Mouse (Mus musculus) embryo, embryonic 9.5 days (tissue): ENCODE measurements at regions not wholly inside any gene's neighbourhood (a gene's known extent, or its start where the extent isn't known, plus 50 kb on each side); places are given as distances from the start of the nearest gene placed in this dataset.
"Not testable (repeated sequence)": the region's sequence is repeated elsewhere in the genome, so short reads cannot be mapped to it uniquely, and the experiment has no call there.

Source experiments
- DNase-seq: peaks from one replicate; pipeline ENCODE4 v3.0.0-alpha.2; 2017; ENCODE audit errors: extremely low spot score

DNA sequence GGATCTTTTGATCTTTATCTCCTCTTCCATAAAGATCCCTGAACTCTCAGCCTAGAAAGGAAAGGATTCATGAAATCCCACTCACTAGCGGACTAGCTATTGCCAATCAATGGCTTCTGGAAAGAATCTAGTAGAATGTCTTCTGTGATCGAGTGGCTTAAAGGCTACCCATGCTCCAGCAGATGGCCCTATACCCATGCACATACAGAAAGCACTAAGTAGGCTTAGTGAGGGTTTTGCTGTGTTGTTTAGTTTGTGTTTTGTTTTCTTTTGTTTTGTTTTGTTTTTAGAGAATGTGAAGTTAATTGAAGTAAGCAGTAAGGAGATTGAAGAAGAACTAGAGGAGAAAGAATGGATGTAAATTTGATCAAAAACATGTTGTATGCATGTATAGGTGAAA is 187.5 kb downstream of the Kctd12 start:
- no peak for DNase-seq

DNA sequence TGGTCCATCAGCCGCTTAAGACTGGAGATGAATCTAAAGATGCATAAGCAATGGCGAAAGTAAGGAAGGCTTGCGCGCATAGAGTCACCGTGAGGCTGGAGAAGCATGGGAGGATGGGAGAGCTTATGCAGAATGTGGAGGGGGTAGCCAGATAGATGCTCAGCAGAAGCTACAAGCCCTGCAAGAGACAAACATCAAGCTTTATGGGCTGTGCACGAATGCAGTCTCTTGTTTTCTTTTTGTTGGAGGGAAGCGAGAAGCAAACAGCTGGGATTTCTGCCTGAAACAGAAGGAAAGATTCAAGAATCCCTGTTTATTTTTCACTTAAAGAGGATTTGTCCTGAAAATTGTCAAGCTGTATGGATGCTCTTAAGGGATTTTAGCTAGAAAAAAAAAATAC is 188.7 kb downstream of the Kctd12 start:
- DNase-seq = no peak

DNA sequence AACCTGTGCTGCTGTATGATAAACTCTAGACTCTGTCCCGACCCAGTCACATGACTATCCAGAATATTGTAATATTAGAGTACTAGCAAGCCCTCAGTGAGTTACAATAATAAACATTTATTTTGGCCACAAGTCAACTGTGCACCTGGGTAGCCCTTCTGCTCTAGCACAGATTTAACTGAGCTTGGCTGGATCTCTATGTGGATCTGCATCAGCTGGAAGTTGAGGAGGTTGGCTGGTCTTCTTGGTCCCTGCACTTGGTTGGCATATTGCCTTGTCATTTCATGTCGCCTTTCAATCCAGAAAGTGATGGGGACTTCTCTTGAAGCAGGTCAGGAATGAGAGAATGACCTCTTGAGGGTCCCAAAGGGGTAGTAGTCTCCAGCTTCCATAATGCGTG is 191.5 kb downstream of the Kctd12 start:
- DNase-seq = no peak

DNA sequence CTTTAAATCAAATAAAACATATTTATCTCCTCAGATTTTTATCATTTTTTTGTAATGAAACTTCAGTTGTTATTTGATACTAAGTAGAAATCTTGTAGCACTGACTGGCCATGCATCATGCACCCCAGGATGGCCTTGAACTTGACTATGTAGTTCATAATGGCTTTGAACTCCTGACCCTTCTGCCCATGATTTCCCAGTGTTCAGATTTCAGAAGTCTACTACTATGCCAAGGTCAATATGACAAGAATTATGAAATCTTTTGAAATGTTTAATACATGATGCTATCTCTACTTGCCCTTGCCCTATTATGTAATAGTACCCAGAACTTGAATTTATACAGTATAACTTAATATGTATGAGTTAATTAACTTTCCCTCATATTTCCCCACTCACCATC is 200.2 kb downstream of the Kctd12 start:
- no peak for DNase-seq

DNA sequence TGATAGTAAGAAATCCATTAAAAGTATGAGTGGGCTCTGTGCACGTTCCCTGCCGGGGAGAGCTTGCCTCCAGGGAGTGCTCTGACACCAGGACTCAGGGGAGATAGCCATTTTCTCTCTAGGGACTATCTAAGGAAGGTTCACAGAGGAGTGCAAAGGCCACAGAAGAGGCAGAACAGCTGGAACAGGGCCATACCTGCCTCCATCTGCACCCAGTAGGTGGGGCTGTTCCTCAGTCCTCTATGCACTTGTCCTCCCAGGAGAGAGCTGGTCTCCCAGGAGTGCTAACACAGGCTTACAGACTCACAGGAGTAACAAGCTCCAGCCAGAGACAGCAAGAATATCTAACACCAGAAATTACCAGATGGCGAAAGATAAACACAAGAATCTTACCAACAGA is 212.7 kb downstream of the Kctd12 start:
- peak; percentile 3 for DNase-seq

DNA sequence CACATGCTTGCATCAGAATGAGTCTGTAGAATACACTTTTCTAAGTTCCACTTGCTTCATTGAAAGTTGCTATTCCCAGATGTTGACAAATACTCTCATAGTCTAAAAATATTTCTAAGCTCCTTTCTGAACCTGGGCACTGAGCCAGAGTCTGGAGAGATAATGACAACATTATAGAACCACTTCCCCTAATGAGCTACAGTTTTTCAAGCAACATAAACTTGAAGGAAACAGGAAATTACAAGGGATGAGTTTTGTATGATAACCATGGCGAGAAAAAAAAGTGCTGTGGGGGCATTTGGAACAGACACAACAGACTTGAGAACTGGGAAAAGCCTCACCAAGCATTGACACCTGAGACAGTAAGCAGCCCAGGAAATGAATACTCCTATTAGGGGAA is 233.8 kb downstream of the Kctd12 start:
- no peak for DNase-seq

DNA sequence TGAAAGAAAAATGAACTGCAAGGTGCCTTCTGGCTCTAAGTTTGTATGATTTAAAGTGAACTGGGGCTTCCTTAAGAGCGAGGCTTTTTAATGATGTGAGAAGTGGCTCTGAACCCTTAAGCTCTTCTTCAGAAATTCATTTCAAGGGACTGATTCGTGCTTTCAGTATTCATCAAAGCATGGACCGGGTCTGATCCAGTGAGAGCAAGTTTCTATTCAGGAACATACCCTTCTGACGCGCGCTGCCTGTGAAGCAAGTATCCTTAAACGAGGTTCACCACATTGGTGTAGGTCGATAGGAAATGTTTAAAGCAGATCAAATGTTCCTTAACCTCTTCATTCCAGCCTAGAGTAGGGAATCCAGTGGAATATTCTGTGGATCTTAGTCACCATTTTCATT is 240.1 kb downstream of the Kctd12 start:
- DNase-seq = no peak

DNA sequence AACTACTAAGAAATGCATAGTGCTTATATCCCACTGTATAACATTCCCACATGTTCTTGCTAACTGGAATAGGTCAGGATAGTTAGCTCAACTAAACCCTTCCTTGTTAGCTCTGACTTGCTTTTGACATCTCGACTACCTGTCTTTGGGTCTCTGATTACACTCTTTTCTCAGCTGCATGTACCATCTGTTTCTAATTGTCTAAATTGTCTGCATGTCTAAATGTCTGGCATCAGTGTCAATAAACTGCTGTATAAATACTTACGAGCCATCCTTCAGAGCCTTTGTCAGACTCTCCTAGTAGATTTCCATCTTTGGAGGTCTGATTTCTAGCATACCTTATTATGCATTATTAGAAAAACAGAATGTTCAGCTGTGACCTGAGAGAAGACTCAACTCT is 245.8 kb downstream of the Kctd12 start:
- peak; percentile 17 for DNase-seq

DNA sequence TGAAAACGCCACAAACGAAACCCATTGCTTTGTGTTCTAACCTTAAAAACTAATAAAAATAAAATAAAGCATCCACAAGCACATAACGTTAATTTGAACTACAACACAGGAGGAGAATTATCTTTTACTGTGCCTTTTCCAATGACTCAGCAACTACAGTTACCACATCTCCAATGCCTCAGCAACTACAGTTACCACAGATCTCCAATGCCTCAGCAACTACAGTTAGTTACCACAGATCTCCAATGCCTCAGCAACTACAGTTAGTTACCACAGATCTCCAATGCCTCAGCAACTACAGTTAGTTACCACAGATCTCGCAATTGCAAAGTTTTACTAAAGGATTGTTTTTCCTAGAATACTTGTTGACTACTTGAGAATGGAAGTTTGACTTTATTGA is 248.7 kb downstream of the Kctd12 start:
- DNase-seq = not testable (repeated sequence)

DNA sequence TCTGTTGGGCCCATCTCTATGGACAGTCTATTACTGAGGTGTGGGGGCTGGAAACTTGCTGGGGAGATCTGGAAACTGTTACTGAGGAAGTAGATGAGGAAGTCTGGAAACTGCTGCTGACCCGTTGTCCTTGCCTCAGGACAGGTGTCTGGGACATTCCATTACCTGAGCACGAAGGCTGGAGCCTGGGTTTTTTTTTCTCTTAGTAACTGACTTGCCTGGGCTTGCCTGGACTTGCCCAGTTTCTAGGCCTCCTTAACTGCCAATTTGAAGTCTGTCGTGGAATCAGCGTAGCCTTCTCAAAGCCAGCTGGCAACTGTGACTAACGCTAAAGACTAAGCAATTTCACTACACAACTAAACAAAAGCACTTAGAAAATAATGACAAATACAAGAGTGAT is 250.7 kb downstream of the Kctd12 start:
- no peak for DNase-seq

DNA sequence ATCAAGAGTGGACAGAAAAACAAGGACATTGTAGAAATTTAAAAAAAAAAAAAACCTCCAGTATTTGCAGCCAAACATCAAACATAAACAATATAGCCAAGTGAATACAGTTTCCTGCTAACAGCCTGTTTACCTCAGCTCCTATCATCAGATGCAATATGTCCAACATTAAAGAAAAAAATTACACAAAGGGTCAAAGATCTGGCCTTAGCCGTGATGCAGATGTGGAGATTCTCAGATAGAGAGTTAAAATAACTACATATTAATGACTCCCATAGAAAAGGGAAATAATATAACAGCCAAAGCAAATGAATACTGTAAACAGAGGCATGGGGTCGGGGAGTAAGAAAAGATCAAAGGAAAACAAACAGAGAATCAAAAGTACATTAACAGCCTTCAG is 259.8 kb downstream of the Kctd12 start:
- no peak for DNase-seq

DNA sequence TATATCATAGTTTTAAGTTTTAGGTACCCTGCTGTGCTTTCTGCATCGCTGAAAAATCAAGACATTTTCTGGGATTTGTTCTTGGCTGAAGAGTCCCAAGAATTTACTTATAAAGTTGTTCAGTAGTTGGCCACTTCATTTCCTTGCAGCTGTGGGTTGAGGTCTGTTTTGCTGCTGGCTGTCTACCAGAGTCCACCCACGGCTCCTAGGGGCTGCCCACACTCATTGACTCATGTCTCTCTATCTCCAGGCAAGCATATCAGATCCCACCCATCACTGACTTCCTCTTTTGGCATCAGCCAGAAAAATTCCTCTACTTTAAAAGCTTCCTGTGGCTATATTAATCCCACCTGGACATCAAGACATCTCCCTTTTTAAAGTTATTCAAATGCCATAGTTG is 263.9 kb downstream of the Kctd12 start:
- DNase-seq = no peak

DNA sequence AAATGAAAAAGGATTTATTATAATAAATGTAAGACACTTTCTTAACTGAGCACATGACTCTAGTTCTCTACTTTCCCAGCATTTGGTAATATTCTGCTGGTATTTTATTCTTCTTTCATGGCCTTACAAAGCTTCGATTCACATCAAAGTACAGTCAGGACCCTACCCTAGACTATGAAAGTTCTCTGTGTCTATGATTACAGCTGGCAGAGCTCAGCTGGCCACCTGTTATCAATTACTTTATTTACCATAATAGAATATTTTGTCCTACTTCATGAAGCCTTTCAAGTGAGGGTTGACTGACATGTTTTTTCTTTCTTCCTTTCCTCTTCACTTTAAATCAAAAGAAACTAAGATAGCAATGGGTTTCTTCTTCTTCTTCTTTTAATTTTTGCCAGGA is 269.8 kb downstream of the Kctd12 start:
- DNase-seq = no peak

DNA sequence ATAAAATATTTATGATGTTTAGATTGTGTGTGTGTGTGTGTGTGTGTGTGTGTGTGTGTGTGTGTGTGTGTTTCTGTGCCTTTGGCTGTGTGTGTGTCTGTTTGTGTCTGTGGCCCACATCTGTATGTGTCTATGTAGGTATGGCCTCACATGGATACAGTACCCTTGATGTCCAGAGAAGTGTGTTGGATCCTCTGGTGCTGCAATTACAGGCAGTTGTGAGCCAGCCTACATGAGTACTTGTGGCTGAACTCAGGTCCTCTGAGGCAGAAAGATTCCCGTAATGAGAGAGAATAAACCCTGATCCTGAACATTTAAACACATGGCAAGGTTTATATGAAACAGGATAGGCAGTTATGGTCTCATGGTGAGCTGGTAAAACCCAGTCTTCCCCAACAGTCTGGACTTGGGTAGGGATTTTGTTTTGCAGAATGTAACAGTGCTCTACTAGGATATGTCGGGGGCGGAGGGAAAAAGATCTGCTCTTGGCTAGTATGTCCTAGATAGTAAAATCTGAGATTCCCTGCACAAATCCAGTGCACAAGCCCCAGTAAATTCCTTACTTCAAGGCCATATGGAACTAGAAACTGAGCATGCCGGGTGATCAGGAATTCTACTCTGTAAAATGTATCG is 275.6 kb downstream of the Kctd12 start:
- no peak for DNase-seq

DNA sequence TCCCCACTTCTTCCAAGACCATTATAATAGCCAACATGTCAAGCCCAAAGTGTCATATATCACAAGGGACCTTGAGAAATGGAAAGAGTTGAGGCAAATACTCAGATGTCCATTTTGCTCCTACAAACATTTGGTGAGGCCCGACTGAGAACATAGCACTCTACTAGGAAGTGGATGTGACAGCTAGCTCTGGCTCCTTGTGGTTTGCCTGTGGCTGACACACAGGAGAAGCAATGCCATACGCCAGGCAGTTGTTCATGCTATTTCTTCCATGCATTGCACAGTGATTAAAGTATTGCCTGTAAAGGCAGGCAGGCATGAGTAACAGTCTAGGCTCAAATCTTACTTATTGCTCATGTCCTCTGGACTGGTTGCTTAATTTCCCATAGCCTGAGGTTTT is 281.3 kb downstream of the Kctd12 start:
- DNase-seq = no peak

DNA sequence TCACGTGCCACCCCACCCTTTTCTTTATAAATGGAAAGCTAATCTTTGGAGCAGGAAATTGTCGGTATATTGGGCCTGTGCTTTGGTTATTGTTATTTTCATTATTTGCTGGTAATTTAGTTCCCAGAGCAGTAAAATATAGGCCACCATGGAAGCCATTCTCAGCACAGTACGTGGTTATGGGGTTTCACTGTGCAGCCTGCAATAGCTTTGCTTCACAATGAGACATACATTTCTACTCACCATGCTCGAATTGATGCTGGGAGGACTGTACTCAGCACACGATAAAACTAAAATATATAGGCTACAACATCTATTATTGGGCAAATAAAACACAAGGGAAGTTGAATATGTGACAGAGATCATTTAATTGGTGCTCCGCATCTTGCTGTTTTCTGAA is 282.0 kb downstream of the Kctd12 start:
- DNase-seq = no peak

DNA sequence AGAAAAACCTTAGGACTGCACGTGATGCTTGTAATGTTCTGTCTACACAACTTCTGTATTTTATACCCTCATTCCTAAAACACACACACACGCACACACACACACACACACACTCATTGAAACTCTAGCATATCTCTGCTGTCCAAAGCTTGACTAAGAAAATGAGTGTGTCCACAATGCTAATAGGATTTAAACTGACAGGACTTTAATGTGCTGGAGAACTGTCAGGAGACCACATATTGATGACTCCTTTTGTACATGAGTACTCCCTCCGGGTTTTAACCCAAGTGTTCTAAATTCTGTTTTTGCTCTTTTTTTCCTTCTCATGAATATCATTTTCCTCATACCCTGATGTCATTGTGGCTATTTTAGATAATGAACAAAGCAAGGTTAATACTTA is 283.4 kb downstream of the Kctd12 start:
- no peak for DNase-seq

DNA sequence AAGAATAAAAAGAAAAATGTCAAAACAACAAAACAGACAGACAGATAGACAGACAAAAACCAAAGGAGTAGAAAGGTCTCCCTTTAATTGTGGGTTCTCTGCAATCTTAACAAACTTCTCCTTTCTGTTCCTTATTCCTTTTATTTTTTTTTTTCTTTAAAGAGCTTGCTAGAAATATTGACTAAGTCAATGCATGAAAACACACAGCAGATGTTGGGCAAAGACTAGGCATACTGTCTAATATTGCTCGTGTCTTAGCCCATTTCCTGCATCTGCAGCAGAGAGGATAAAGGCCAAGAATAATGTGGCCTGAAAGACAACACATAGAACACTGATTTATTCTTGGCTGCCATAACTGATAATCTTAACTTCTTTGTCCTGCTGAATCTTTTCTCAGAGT is 295.6 kb downstream of the Kctd12 start:
- DNase-seq = no peak

DNA sequence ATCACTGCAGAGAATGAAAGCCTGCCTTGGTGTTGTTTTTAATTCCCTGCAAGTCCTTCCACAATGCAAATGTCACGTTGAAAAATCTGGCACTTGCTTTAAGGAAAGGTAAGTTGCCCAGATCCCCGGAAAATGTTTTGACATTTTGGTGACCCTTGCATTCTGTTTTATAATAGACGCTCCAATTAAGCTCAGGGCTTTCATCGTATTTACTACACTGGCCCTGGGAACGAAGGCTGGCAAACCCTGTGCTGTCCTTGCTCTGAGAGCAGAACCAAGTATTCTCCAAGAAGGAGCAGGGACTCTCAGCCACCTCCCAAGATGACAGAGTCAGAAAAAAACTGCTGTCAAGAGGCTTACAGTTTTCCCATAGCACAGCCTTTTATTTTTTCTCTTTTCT is 305.9 kb downstream of the Kctd12 start:
- no peak for DNase-seq

DNA sequence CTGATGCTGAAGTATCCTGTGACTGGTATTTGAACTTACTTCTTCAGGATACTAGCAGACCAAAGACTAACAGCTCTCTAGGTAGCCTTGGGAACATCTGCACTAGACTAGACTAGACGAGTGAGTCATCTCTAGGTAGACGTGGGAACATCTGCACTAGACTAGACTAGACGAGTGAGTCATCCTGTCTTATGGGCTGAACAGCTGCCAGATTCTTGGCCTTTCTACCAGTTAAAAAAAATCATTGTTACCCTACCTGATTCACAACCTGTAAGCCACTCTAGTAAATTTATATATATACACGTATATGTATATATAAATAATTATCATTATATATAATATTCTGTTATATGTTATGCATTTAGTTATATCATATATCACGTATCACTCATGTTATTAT is 307.8 kb downstream of the Kctd12 start:
- DNase-seq = no peak

DNA sequence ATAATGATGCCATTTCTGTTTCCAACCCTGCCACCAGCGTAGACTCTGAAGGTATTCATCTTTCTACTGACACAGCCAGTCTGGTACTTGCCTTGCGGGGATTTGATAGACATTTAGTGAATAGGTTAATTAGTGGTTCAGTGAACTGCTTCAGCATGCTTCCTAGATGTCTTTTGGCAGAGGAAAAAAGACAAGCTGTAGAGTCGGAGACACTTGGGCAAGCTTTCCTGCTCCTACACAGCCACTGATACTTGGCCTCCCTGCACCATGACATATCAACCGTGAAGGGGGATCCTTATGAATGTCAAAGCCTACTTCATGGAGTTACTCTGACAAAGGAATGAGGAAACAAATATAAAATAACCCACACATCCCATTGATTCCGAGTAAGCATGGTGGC is 308.7 kb downstream of the Kctd12 start:
- no peak for DNase-seq

DNA sequence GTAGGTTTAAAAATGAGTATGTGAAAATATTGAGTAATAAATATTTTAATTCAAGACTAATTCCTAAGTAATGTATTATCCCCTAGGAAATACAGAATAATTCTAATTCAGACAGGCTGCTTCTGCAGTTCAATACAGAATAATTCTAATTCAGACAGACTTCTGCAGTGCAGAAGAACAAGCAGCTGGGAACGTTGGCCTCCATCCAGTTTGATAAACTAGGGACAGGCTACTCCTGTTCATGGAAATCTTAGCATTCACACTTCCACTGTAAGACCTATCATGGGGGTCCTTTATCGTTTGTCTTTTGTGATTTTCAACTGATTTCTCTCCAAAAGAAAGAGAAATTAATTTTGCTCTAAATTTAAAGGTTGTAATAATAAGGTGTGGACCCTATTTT is 319.2 kb downstream of the Kctd12 start:
- no peak for DNase-seq

DNA sequence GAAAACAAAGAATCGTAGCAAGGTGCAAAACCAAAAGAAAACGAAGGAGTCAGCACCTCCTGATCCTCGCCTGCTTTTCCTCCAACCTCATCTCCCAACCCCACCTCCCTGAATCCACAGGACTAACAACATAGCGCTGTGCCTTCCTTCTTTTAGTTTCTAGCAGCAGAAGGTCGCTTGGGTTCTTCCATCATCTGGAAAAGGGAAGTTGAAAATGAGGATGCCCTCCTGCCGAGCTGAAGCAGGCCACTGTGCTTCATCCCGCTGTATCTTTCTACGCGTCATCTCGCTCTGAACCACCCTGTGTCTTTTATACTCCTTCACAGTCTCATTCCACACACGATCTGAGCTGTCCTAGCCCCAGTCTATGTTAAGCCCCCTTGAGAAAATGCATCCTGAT is 322.1 kb downstream of the Kctd12 start:
- DNase-seq = no peak

DNA sequence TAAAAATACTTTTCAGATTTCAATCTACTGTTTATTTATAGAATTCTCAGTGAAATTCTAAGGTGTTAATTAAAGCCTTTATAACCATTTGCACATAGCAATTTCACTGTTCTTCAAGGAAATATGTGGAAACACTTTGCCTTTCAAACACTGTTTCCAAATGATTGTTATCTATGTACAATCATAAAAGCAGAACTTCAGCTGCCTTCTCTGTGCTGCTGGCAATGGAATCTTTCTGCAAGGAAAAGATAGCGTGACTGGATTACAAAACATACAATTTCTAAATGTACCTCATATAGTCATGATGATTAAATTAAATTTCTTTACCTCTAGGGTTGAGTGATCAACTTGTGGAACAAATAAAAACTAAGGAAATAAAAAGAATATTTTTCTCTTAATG is 326.2 kb downstream of the Kctd12 start:
- DNase-seq = no peak

DNA sequence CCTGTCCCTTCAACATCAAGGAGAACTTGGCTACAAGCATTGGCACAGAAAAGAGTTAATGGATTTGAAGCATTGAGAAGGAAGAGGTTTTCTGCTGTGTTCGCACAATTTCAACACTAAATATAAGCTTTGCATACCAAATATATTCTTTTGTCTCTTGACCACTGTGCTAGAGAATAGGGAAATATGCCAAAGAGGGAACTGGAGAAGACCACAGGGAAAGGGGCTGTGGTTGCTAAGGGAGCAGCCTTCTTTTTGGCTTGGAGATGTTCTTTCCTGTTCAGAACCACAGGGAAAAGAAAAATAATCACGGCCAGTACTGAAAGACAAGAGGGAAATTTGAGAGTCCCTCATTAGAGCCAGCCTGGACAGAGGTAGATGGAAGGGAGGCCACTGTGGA is 352.8 kb downstream of the Kctd12 start:
- DNase-seq = no peak
